Mouse (Mus musculus): ENCODE data around the gene Mcm9.
"Not testable (repeated sequence)": the region's sequence is repeated elsewhere in the genome, so short reads cannot be mapped to it uniquely, and the experiment has no call there.

Mcm9 gene

DNA sequence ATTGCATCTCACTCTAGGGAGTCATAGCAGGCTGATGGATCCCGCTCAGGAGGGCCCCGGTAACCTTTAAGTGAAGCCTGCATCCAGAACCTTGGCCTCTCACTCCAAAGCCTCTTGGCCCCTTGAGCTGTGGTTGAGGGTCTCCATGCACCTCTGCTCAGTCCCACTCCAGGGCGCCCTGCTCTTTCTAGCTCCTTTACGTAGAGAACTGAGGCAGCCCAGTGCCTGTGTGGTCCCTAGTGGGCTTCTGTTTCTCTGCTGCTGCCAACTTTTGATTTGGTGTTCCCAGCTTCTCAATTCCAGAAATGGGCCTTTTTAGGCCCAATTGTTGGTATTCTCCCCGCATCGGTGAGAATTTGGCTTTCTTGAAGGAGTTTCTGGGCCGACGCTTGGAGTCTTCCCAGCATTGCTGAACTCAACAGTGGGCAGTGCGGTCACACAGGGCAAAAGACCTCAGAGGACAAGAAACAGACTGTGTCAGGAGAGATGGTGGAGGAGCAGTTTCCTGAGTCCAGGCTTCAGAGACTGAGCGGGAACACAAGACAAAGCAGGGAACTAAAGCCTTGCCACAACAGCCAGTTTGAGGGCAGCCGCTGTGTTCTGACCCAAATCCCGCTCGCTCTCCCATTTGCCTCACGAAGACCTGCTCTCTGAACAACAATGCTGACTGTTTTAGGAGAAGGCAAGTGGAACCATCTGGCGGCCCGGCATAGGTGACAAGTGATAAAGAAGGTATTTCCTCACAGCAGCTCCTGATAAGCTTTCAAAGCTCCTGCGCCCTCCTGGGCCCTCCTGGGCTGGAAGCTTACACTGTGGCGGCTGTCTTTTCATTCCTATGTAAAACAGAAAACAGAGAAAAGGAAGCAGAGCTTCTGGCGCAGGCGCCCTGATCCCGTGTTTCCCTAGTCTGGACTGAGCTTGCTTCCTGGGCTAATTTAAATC is 127.1 kb downstream of the Mcm9 start:
- no peak for DNase-seq (ENCODE audit: low spot score in 2 of 2)

- no peak for DNase-seq (ENCODE audit: low spot score in 2 of 2)
Measured at GRCm38 (mm10) chr10:53502471-53502870, 127.8 kb downstream of the Mcm9 start.

GRCm38 (mm10) chr10:53499518-53499917 is 130.7 kb downstream of the Mcm9 start:
- no peak for DNase-seq (ENCODE audit: low spot score in 2 of 2)

DNA sequence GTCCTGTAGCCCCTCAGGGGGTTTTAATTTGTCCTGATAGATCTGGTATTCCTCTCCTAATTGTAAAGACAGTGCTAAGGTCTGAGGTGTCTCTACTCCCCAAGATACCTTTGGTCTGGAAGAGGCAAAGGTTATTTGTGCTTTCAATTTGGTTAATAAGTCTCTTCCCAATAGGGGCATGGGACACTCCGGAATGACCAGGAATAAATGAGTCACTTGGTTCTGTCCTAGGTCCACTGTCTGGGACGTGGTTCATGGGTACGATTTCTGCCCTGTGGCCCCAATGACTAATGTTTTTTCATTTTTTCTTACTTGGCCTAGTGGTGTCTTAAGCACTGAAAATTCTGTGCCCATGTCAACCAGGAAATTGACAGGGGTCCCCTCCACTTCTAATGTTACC is 134.9 kb downstream of the Mcm9 start:
- not testable (repeated sequence) for DNase-seq (ENCODE audit: low spot score in 2 of 2)

GRCm38 (mm10) chr10:53493954-53494353 is 136.3 kb downstream of the Mcm9 start:
- no peak for DNase-seq (ENCODE audit: low spot score in 2 of 2)

Data from cerebellum, postnatal 4 days (tissue).